Mouse (Mus musculus): ENCODE measurements at regions not wholly inside any gene's neighbourhood (a gene's known extent, or its start where the extent isn't known, plus 50 kb on each side); places are given as distances from the start of the nearest gene placed in this dataset.

- H3K4me3 ChIP-seq: no peak overlapping the region
- H3K9me3 ChIP-seq: no peaks in the 10 kb centered on the region
- no peaks in the 10 kb centered on the region for H3K36me3 ChIP-seq
- H3K4me1 ChIP-seq (replicated peaks): no peaks in the 10 kb centered on the region
- H3K27me3 ChIP-seq: no peaks in the 10 kb centered on the region
- H3K4me2 ChIP-seq: no peak overlapping the region
- no peak overlapping the region for H3K9ac ChIP-seq
- ATAC-seq (ENCODE audit: low read depth): no peak
- WGBS: 91% methylated on average over 5 of the region's 5 CpGs
- H3K27ac ChIP-seq (replicated peaks): no peak overlapping the region
These were observed 277.7 kb downstream of the Tbc1d1 start for GRCm38 (mm10) chr5:64433786-64434185.

GRCm38 (mm10) chr5:64435491-64435890, 279.4 kb downstream of the Tbc1d1 start:
- H3K9ac ChIP-seq: no peak overlapping the region
- no peak overlapping the region for H3K4me2 ChIP-seq
- 64% methylated on average over 3 of the region's 3 CpGs for WGBS
- no peaks in the 10 kb centered on the region for H3K36me3 ChIP-seq
- no peak for ATAC-seq (ENCODE audit: low read depth)
- H3K4me3 ChIP-seq: no peak overlapping the region
- no peaks in the 10 kb centered on the region for H3K9me3 ChIP-seq
- H3K27ac ChIP-seq (replicated peaks): no peak overlapping the region
- no peaks in the 10 kb centered on the region for H3K4me1 ChIP-seq (replicated peaks)
- H3K27me3 ChIP-seq: no peaks in the 10 kb centered on the region

- H3K9me3 ChIP-seq: no peaks in the 10 kb centered on the region
- H3K36me3 ChIP-seq: no peaks in the 10 kb centered on the region
- no peaks in the 10 kb centered on the region for H3K27me3 ChIP-seq
- no peak overlapping the region for H3K9ac ChIP-seq
- no peak overlapping the region for H3K4me2 ChIP-seq
- WGBS: 71% methylated on average over 2 of the region's 2 CpGs
- H3K4me3 ChIP-seq: no peak overlapping the region
- no peaks in the 10 kb centered on the region for H3K4me1 ChIP-seq (replicated peaks)
- no peak for ATAC-seq (ENCODE audit: low read depth)
- H3K27ac ChIP-seq (replicated peaks): no peak overlapping the region
These were observed 279.9 kb downstream of the Tbc1d1 start for GRCm38 (mm10) chr5:64435958-64436357.

- ATAC-seq (ENCODE audit: low read depth): no peak
- no peak overlapping the region for H3K4me2 ChIP-seq
- H3K4me3 ChIP-seq: no peak overlapping the region
- 86% methylated on average over 5 of the region's 5 CpGs for WGBS
- H3K27me3 ChIP-seq: no peaks in the 10 kb centered on the region
- H3K27ac ChIP-seq (replicated peaks): no peak overlapping the region
- H3K4me1 ChIP-seq (replicated peaks): no peaks in the 10 kb centered on the region
- no peak overlapping the region for H3K9ac ChIP-seq
- H3K36me3 ChIP-seq: no peaks in the 10 kb centered on the region
- H3K9me3 ChIP-seq: no peaks in the 10 kb centered on the region
These were observed 281.6 kb downstream of the Tbc1d1 start for GRCm38 (mm10) chr5:64437720-64438119.

GRCm38 (mm10) chr5:64438446-64439134, 282.5 kb downstream of the Tbc1d1 start:
- no peak overlapping the region for H3K27ac ChIP-seq (replicated peaks)
- no peak overlapping the region for H3K4me2 ChIP-seq
- H3K4me3 ChIP-seq: no peak overlapping the region
- no peaks in the 10 kb centered on the region for H3K36me3 ChIP-seq
- WGBS: 82% methylated on average over 13 of the region's 13 CpGs
- H3K9ac ChIP-seq: no peak overlapping the region
- no peaks in the 10 kb centered on the region for H3K4me1 ChIP-seq (replicated peaks)
- H3K27me3 ChIP-seq: no peaks in the 10 kb centered on the region
- no peak for ATAC-seq (ENCODE audit: low read depth)
- no peaks in the 10 kb centered on the region for H3K9me3 ChIP-seq

- whole genome bisulfite sequencing: 69% methylated on average over 4 of the region's 4 CpGs
- Histone ChIP-seq H3K27me3 (no peaks in the 10 kb centered on the region), H3K9ac (no peak overlapping the region), H3K4me1 (replicated peaks) (0 out of 2 replicates have a peak, but pooled peaks cover under 1% of the 10 kb centered on the region), H3K36me3 (no peaks in the 10 kb centered on the region), H3K4me2 (no peak overlapping the region), H3K4me3 (no peak overlapping the region), H3K9me3 (peaks cover 4% of the 10 kb centered on the region; the same call in 1 of the 2 replicates), H3K27ac (replicated peaks) (no peak overlapping the region)
- no peak for ATAC-seq (ENCODE audit: low read depth)
These were observed 291.7 kb downstream of the Tbc1d1 start for GRCm38 (mm10) chr5:64447847-64448246.

- no peak overlapping the region for H3K27ac ChIP-seq (replicated peaks)
- no peaks in the 10 kb centered on the region for H3K9me3 ChIP-seq
- H3K9ac ChIP-seq: no peak overlapping the region
- no peaks in the 10 kb centered on the region for H3K27me3 ChIP-seq
- no peaks in the 10 kb centered on the region for H3K36me3 ChIP-seq
- H3K4me2 ChIP-seq: no peak overlapping the region
- no peak overlapping the region for H3K4me3 ChIP-seq
- no peak for ATAC-seq (ENCODE audit: low read depth)
- 0 out of 2 replicates have a peak, but pooled peaks cover 5% of the 10 kb centered on the region for H3K4me1 ChIP-seq (replicated peaks)
- 13% methylated on average over 1 of the region's 1 CpGs for WGBS
These were observed 296.7 kb downstream of the Tbc1d1 start for GRCm38 (mm10) chr5:64452668-64453334.

- no peak overlapping the region for H3K27ac ChIP-seq (replicated peaks)
- no peak overlapping the region for H3K4me2 ChIP-seq
- no peaks in the 10 kb centered on the region for H3K27me3 ChIP-seq
- ATAC-seq (ENCODE audit: low read depth): no peak
- no peaks in the 10 kb centered on the region for H3K9me3 ChIP-seq
- H3K4me1 ChIP-seq (replicated peaks): no peaks in the 10 kb centered on the region
- 91% methylated on average over 5 of the region's 5 CpGs for WGBS
- no peaks in the 10 kb centered on the region for H3K36me3 ChIP-seq
- no peak overlapping the region for H3K4me3 ChIP-seq
- H3K9ac ChIP-seq: no peak overlapping the region
These were observed 303.7 kb downstream of the Tbc1d1 start for GRCm38 (mm10) chr5:64459807-64460206.

GRCm38 (mm10) chr5:64460891-64461290, 304.8 kb downstream of the Tbc1d1 start:
- ATAC-seq (ENCODE audit: low read depth): no peak
- Histone ChIP-seq H3K9me3 (no peaks in the 10 kb centered on the region), H3K4me2 (no peak overlapping the region), H3K36me3 (no peaks in the 10 kb centered on the region), H3K4me3 (no peak overlapping the region), H3K4me1 (replicated peaks) (no peaks in the 10 kb centered on the region), H3K27ac (replicated peaks) (no peak overlapping the region), H3K9ac (no peak overlapping the region), H3K27me3 (no peaks in the 10 kb centered on the region)
- 26% methylated on average over 1 of the region's 1 CpGs for WGBS

GRCm38 (mm10) chr5:64461592-64461991, 305.5 kb downstream of the Tbc1d1 start:
- Histone ChIP-seq H3K4me2 (no peak overlapping the region), H3K4me3 (no peak overlapping the region), H3K9me3 (no peaks in the 10 kb centered on the region), H3K36me3 (no peaks in the 10 kb centered on the region), H3K4me1 (replicated peaks) (no peaks in the 10 kb centered on the region), H3K27ac (replicated peaks) (no peak overlapping the region), H3K27me3 (no peaks in the 10 kb centered on the region), H3K9ac (no peak overlapping the region)
- ATAC-seq (ENCODE audit: low read depth): no peak
- WGBS: 86% methylated on average over 4 of the region's 4 CpGs

GRCm38 (mm10) chr5:64462411-64462810, 306.3 kb downstream of the Tbc1d1 start:
- H3K27ac ChIP-seq (replicated peaks): no peak overlapping the region
- no peaks in the 10 kb centered on the region for H3K4me1 ChIP-seq (replicated peaks)
- no peak overlapping the region for H3K4me2 ChIP-seq
- no peak for ATAC-seq (ENCODE audit: low read depth)
- no peaks in the 10 kb centered on the region for H3K9me3 ChIP-seq
- H3K4me3 ChIP-seq: no peak overlapping the region
- no peaks in the 10 kb centered on the region for H3K36me3 ChIP-seq
- no peak overlapping the region for H3K9ac ChIP-seq
- H3K27me3 ChIP-seq: no peaks in the 10 kb centered on the region
- whole genome bisulfite sequencing: 71% methylated on average over 3 of the region's 3 CpGs

GRCm38 (mm10) chr5:64463570-64463969, 307.5 kb downstream of the Tbc1d1 start:
- H3K9me3 ChIP-seq: no peaks in the 10 kb centered on the region

GRCm38 (mm10) chr5:64466320-64466719, 310.2 kb downstream of the Tbc1d1 start:
- no peaks in the 10 kb centered on the region for H3K27me3 ChIP-seq
- no peak overlapping the region for H3K9ac ChIP-seq
- no peak for ATAC-seq (ENCODE audit: low read depth)
- no peaks in the 10 kb centered on the region for H3K4me1 ChIP-seq (replicated peaks)
- H3K9me3 ChIP-seq: no peaks in the 10 kb centered on the region
- WGBS: 84% methylated on average over 3 of the region's 3 CpGs
- H3K4me2 ChIP-seq: no peak overlapping the region
- H3K36me3 ChIP-seq: no peaks in the 10 kb centered on the region
- no peak overlapping the region for H3K4me3 ChIP-seq
- no peak overlapping the region for H3K27ac ChIP-seq (replicated peaks)

More at GRCm38 (mm10) chr5:64463570-64463969, 307.5 kb downstream of the Tbc1d1 start:
- Histone ChIP-seq H3K27ac (replicated peaks) (no peak overlapping the region), H3K4me3 (no peak overlapping the region), H3K9ac (no peak overlapping the region), H3K27me3 (no peaks in the 10 kb centered on the region), H3K4me1 (replicated peaks) (no peaks in the 10 kb centered on the region), H3K36me3 (no peaks in the 10 kb centered on the region), H3K4me2 (no peak overlapping the region)
- 76% methylated on average over 5 of the region's 5 CpGs for WGBS
- no peak for ATAC-seq (ENCODE audit: low read depth)

Measured in neural tube, embryonic 13.5 days (tissue).